Mouse (Mus musculus) embryonic facial prominence, embryonic 12.5 days (tissue): ENCODE measurements around the gene Rap2a. TPM values are rescaled to one million over a fixed set of nuclear protein-coding genes. Genes with fewer than 3 reads are reported as not detected.
A peak's percentile ranks its signal among the peaks of the same experiment; 100 is the strongest.

ENCODE experiments used
- ATAC-seq: fragments of 200-750 bp; cut with Nextera tagmentation; 2 replicates; pipeline ENCODE4 v1.8.0; 2017; ENCODE audit not compliant: insufficient number of reproducible peaks, insufficient read depth, low FRiP score, low TSS enrichment
- H3K27ac ChIP-seq: fragments of 300-500 bp; sonication (generic); 2 replicates; pipeline ENCODE4 v1.5.1; 2016; ENCODE audit warnings: mild to moderate bottlenecking
- H3K27me3 ChIP-seq: fragments of 300-500 bp; sonication (generic); 2 replicates; pipeline ENCODE4 v1.6.1; 2016; ENCODE audit warnings: mild to moderate bottlenecking, moderate library complexity
- H3K36me3 ChIP-seq: fragments of 300-500 bp; sonication (generic); 2 replicates; pipeline ENCODE4 v1.6.1; 2016; ENCODE audit warnings: mild to moderate bottlenecking
- H3K4me1 ChIP-seq: fragments of 300-500 bp; sonication (generic); 2 replicates; pipeline ENCODE4 v1.6.1; 2016
- H3K4me2 ChIP-seq: fragments of 300-500 bp; sonication (generic); replicated peaks from 2 replicates; pipeline ENCODE4 v1.6.1; 2016; ENCODE audit warnings: mild to moderate bottlenecking, moderate library complexity
- H3K4me3 ChIP-seq: fragments of 300-500 bp; sonication (generic); 2 replicates; pipeline ENCODE4 v1.5.1; 2016; ENCODE audit warnings: mild to moderate bottlenecking
- H3K9ac ChIP-seq: fragments of 300-500 bp; sonication (generic); 2 replicates; pipeline ENCODE4 v1.6.1; 2016; ENCODE audit warnings: mild to moderate bottlenecking, moderate library complexity
- H3K9me3 ChIP-seq: fragments of 300-500 bp; sonication (generic); 2 replicates; pipeline ENCODE4 v1.6.1; 2016; ENCODE audit warnings: mild to moderate bottlenecking, moderate library complexity
- WGBS: fragments of 180-500 bp; shearing (Covaris S2); methylation state at CpG from one replicate; pipeline ENCODE4 v1.1.7; 2016; 5-methylcytosine and 5-hydroxymethylcytosine counted together
- polyA plus RNA-seq: library from polyadenylated mRNA; unstranded; fragments of >200 nt; fragmentation: Nextera tagmentation; extraction: Ambion mirVana; gene quantifications from 2 replicates; pipeline ENCODE4 v1.2.1, GENCODE M21; 2016

The Rap2a gene
- polyA plus RNA-seq, result 17.6 and 19.2 TPM in 2 replicates

- H3K27ac ChIP-seq, result peak within 1 kb of the TSS; percentile 94
- under 1% methylated on average over 47 of the region's 78 CpGs for WGBS
- peaks cover 7% of the 10 kb centered on the region; the same call in 1 of the 2 replicates for H3K4me1 ChIP-seq
- H3K4me2 ChIP-seq, result peak within 1 kb of the TSS; percentile 70
- H3K36me3 ChIP-seq, result 0 out of 2 replicates have a peak, but pooled peaks cover 4% of the 10 kb centered on the region
- H3K27me3 ChIP-seq, result no peaks in the 10 kb centered on the region
- peak within 1 kb of the TSS; percentile 86 for H3K9ac ChIP-seq
- no peaks in the 10 kb centered on the region for H3K9me3 ChIP-seq
- peak; percentile 89 for ATAC-seq
- H3K4me3 ChIP-seq, result peak within 1 kb of the TSS; percentile 66
Observed at GRCm38 (mm10) chr14:120477982-120478568, at the start of gene Rap2a. TSS of gene Rap2a (plus strand) at chr14:120478444.

GRCm38 (mm10) chr14:120428497-120428896 is 49.7 kb upstream of the Rap2a start:
- H3K4me2 ChIP-seq, result no peak overlapping the region
- no peak for ATAC-seq
- no peaks in the 10 kb centered on the region for H3K27me3 ChIP-seq
- peaks cover 14% of the 10 kb centered on the region for H3K9me3 ChIP-seq
- H3K9ac ChIP-seq, result no peak overlapping the region
- H3K36me3 ChIP-seq, result peaks cover 35% of the 10 kb centered on the region
- no peak overlapping the region for H3K4me3 ChIP-seq
- no peak overlapping the region for H3K27ac ChIP-seq
- 89% methylated on average over 5 of the region's 5 CpGs for WGBS
- no peaks in the 10 kb centered on the region for H3K4me1 ChIP-seq

GRCm38 (mm10) chr14:120432773-120433172 is 45.5 kb upstream of the Rap2a start:
- H3K9me3 ChIP-seq, result no peaks in the 10 kb centered on the region
- no peaks in the 10 kb centered on the region for H3K27me3 ChIP-seq
- H3K27ac ChIP-seq, result 0 out of 2 replicates have a peak overlapping the region, but pooled peaks have one; percentile 36
- H3K4me3 ChIP-seq, result no peak overlapping the region
- peaks cover 6% of the 10 kb centered on the region; the same call in 1 of the 2 replicates for H3K4me1 ChIP-seq
- H3K4me2 ChIP-seq, result no peak overlapping the region
- peaks cover 6% of the 10 kb centered on the region; the same call in 1 of the 2 replicates for H3K36me3 ChIP-seq
- ATAC-seq, result no peak
- H3K9ac ChIP-seq, result no peak overlapping the region

- Histone ChIP-seq H3K27ac (peak overlapping the region; percentile 84), H3K4me1 (peaks cover 6% of the 10 kb centered on the region; the same call in 1 of the 2 replicates), H3K36me3 (peaks cover 6% of the 10 kb centered on the region; the same call in 1 of the 2 replicates), H3K9me3 (no peaks in the 10 kb centered on the region), H3K9ac (no peak overlapping the region), H3K27me3 (no peaks in the 10 kb centered on the region), H3K4me3 (no peak overlapping the region), H3K4me2 (no peak overlapping the region)
- no peak for ATAC-seq
- WGBS, result 45% methylated on average over 8 of the region's 8 CpGs
Observed at GRCm38 (mm10) chr14:120433931-120434398, 44.3 kb upstream of the Rap2a start.

- Histone ChIP-seq H3K27ac (peak overlapping the region; percentile 42; the same call in 1 of the 2 replicates), H3K36me3 (peaks cover 3% of the 10 kb centered on the region; the same call in 1 of the 2 replicates), H3K4me2 (no peak overlapping the region), H3K9me3 (no peaks in the 10 kb centered on the region), H3K27me3 (no peaks in the 10 kb centered on the region), H3K9ac (no peak overlapping the region), H3K4me3 (no peak overlapping the region), H3K4me1 (peaks cover 6% of the 10 kb centered on the region; the same call in 1 of the 2 replicates)
- WGBS, result 32% methylated on average over 1 of the region's 1 CpGs
- no peak for ATAC-seq
Observed at GRCm38 (mm10) chr14:120434831-120435230, 43.4 kb upstream of the Rap2a start.

- H3K27me3 ChIP-seq, result no peaks in the 10 kb centered on the region
- H3K9ac ChIP-seq, result no peak overlapping the region
- no peak for ATAC-seq
- H3K4me2 ChIP-seq, result no peak overlapping the region
- no peak overlapping the region for H3K4me3 ChIP-seq
- H3K36me3 ChIP-seq, result peaks cover 3% of the 10 kb centered on the region; the same call in 1 of the 2 replicates
- no peaks in the 10 kb centered on the region for H3K9me3 ChIP-seq
- H3K4me1 ChIP-seq, result no peaks in the 10 kb centered on the region; the same call in 1 of the 2 replicates
- H3K27ac ChIP-seq, result no peak overlapping the region
Observed at GRCm38 (mm10) chr14:120440716-120441115, 37.5 kb upstream of the Rap2a start.

- H3K9ac ChIP-seq, result no peak overlapping the region
- no peaks in the 10 kb centered on the region for H3K27me3 ChIP-seq
- H3K4me1 ChIP-seq, result no peaks in the 10 kb centered on the region; the same call in 1 of the 2 replicates
- no peak overlapping the region for H3K27ac ChIP-seq
- no peak overlapping the region for H3K4me2 ChIP-seq
- ATAC-seq, result no peak
- H3K4me3 ChIP-seq, result no peak overlapping the region
- H3K36me3 ChIP-seq, result peaks cover 3% of the 10 kb centered on the region; the same call in 1 of the 2 replicates
- 89% methylated on average over 4 of the region's 4 CpGs for WGBS
- H3K9me3 ChIP-seq, result no peaks in the 10 kb centered on the region
Observed at GRCm38 (mm10) chr14:120441256-120441655, 37.0 kb upstream of the Rap2a start.

- Histone ChIP-seq H3K9me3 (no peaks in the 10 kb centered on the region), H3K4me2 (no peak overlapping the region), H3K27me3 (no peaks in the 10 kb centered on the region), H3K4me3 (no peak overlapping the region), H3K4me1 (no peaks in the 10 kb centered on the region), H3K36me3 (peaks cover 3% of the 10 kb centered on the region; the same call in 1 of the 2 replicates), H3K27ac (no peak overlapping the region), H3K9ac (no peak overlapping the region)
- no peak for ATAC-seq
- WGBS, result 91% methylated on average over 13 of the region's 13 CpGs
Observed at GRCm38 (mm10) chr14:120441836-120442235, 36.4 kb upstream of the Rap2a start.

- Histone ChIP-seq H3K27ac (no peak overlapping the region), H3K4me1 (no peaks in the 10 kb centered on the region), H3K4me3 (no peak overlapping the region), H3K4me2 (no peak overlapping the region), H3K9me3 (0 out of 2 replicates have a peak, but pooled peaks cover 3% of the 10 kb centered on the region), H3K27me3 (no peaks in the 10 kb centered on the region), H3K9ac (no peak overlapping the region), H3K36me3 (no peaks in the 10 kb centered on the region)
- no peak for ATAC-seq
- 83% methylated on average over 7 of the region's 7 CpGs for WGBS
Observed at GRCm38 (mm10) chr14:120454221-120454620, 24.0 kb upstream of the Rap2a start.

- Histone ChIP-seq H3K4me1 (no peaks in the 10 kb centered on the region), H3K36me3 (no peaks in the 10 kb centered on the region), H3K9ac (no peak overlapping the region), H3K27ac (no peak overlapping the region), H3K27me3 (no peaks in the 10 kb centered on the region), H3K9me3 (no peaks in the 10 kb centered on the region), H3K4me2 (no peak overlapping the region), H3K4me3 (no peak overlapping the region)
- WGBS, result 94% methylated on average over 3 of the region's 3 CpGs
- ATAC-seq, result no peak
Observed at GRCm38 (mm10) chr14:120463938-120464727, 14.1 kb upstream of the Rap2a start.

GRCm38 (mm10) chr14:120466816-120467215 is 11.4 kb upstream of the Rap2a start:
- Histone ChIP-seq H3K4me3 (no peak overlapping the region), H3K9ac (no peak overlapping the region), H3K27ac (no peak overlapping the region), H3K9me3 (no peaks in the 10 kb centered on the region), H3K36me3 (no peaks in the 10 kb centered on the region), H3K27me3 (no peaks in the 10 kb centered on the region), H3K4me2 (no peak overlapping the region), H3K4me1 (no peaks in the 10 kb centered on the region)
- 83% methylated on average over 4 of the region's 4 CpGs for whole genome bisulfite sequencing
- no peak for ATAC-seq
